Mouse (Mus musculus): ENCODE measurements at regions not wholly inside any gene's neighbourhood (a gene's known extent, or its start where the extent isn't known, plus 50 kb on each side); places are given as distances from the start of the nearest gene placed in this dataset.

DNA sequence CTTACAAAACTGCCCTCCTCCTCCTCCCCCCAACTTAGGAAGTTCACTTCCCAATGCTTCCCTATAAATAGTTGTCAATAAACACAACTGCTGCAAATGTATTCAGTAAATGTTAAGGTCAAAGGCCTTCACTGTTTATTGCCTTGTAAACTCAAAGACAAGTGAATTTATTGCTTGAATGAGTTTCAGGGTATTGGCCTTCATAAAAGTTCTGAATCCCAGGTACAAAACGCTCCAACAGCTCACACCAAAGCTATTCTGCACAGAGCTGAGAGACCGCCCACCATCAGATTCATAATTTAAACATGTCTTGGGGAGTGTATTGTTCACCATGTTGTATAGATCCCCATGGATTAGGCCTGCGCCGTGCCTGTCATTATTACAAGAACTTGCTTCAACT is 53.9 kb upstream of the Cdkn3 start:
- no peak for DNase-seq

DNA sequence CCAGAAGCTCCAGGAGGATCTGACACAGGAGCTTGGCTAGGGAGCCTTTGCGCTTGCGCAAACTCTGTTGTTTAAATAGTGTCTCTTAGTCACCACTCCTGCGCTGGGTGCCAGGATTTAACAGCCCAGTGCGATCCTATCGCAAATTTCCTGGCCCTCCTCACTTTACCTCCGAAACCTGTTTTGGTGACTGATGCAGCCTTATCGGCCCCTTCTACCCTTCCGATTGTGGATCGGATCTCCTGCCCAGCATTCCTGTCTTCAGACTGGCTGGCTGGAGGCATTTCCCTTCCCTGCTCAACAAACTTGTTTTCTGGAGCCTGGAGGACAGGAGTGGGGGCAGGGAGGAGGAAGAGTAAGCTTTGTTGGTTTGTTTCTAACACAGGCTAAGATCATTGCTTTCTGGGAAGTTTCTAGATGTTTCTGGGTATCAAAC is 56.0 kb upstream of the Cdkn3 start:
- DNase-seq, result no peak

DNA sequence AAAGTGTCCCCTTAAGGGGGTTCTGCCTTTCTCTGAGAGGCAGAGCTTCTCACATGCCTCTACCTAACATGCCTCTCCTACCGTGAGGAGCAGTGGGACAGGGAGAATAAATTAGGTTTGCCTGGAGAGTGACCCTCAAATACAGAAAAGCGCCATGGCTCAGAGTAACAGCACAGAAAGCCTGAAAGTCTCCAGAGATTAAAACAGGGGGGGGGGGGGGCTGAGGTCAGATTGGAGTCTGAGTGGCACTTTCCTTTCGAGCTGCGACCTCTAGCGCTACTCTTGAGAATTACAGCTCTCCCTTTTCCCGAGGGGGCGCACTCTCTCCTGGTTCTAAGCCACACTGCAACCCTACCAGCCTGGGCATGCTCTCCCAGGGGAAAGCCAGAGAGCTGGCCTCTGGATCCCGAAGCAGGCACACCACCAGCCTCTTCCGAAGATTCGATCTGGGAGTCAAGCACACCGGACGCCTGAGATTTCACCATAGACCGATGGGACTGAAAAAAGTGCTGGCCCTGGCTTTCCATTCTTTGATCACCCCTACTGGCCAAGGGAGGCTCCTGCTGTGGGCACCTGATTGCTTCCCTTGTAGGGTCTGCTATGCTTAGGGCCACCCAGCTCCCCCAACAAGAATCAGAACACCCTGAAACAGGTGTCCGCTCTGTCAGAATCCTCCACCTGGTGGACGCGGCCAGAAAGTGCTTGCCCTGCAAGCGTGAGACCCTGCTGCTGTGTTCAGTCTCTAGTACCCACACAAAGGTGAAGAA is 57.5 kb upstream of the Cdkn3 start:
- peak; percentile 54 for DNase-seq

DNA sequence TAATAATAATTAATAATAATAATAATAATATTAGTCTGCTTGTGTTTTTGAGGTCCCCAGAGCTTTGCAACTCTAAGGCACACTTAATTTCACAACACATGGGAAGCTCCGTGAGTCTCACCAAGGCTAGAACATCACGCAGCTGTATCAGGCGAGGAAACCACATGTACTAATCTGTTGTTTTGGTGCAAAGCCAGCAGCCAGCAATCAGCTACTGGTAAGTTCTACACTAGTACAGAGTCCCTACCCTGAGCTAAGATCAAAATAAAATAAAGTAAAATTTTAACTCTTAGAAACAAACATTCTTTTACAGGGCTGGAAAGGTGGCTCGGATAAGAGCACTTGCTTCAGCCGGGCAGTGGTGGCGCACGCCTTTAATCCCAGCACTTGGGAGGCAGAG is 67.8 kb upstream of the Cdkn3 start:
- DNase-seq, result no peak

DNA sequence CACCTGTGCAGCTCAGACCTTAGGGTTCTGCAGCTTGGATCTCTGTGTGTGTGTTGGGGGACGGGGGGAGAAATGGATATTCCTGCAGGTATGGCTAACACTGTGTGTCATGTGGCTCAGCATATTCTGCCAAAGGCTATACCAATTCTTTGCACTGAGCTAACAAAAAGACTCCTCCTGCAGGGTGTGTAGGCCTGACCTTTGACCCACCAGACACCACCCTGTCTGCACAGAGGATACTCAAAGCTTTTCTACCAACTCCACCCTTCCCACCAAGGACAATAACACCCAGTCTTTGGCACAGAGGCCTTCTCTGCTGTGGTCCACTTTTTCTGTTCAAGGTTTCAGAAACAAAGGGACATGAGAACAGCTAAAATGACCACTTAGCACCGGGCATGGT is 68.3 kb upstream of the Cdkn3 start:
- no peak for DNase-seq

DNA sequence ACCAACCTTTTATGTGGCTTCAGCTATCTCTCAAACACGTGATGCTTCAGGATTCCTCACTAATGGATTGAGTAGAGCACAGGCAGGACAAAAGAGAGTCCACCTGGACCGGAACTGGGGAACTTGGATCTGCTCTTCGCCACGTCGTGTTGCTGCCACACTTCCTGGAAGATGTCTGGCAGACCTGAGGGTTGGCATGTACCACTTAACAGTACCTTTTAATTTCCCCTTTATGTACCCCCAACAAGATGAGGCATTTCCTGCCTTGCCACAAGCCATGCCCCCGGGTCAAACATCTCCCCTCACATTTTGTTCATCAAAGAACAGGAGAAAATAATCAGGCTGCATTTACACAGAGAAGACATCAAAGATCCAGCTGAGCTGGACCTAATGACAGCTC is 77.6 kb upstream of the Cdkn3 start:
- DNase-seq, result no peak

DNA sequence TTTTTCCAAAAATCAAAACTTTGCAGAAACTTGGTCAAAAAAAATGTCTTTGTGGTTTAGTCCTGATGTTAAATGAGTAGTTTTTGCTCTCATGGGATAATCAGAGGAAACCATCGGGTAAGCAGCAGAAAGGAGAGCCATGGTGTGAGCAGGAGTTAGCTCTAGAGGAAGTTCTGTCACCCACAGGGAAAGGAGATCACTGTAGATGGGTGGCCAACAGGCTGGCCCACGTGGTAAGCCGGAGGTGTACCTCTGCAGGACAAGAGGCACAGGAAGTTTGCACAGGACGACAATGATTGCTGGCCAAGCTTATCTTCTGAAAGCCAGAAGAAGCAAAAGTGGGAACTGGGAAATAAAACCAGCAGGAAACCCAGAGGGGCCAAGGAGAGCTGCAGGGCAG is 81.4 kb upstream of the Cdkn3 start:
- DNase-seq, result no peak

DNA sequence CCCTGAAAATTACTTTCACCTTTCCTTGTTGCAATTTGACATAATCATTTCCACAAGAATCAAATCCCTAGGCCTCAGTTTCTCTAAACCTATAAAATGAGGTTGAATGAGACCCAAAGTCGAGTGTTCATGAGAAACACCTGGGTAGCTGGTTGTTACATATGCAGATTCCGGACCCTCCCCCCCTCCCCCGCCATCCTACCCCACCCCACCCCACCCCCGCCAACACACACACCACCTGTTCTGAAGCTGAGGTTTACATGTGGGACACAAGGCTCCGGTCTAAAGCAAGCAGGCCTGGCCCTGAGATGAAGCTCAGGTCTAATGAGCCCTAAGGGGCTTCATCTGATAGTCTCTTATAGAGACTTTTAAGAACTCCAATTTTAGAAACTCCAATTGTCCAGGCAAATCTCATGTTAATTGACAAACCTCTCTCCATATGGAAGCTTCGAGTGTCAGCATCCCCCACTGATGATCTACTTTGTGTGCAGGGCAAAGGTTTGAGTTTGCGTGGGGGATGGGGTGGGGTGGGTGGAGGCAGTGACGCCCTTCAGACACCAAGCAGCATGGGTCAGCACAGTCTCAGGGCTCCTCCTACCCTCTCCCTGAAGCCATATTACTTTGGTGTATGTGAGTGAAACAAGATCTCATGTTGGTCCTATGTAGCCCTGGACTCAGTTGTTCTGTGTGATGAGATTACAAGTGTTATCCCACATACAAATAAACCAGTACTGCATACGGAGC is 88.7 kb upstream of the Cdkn3 start:
- DNase-seq, result no peak

DNA sequence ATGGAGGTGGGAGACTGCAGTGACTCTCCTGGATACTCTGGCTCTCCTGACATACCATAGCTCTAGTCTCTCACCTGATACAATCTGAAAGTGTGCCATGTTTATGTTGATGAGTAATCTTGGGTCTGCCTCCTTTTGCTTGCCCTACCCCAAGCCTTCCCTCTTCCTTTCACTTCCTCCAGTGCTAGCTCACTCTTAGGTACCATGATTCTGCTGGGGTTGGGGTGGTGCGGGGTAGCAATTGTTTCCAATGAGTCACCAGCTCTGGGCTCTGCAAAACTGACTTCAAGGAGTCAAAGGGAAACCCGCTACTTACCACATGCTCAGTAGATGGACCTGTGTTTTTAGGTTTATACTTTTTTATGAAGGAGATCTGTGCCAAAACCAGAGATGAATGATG is 89.3 kb upstream of the Cdkn3 start:
- no peak for DNase-seq

DNA sequence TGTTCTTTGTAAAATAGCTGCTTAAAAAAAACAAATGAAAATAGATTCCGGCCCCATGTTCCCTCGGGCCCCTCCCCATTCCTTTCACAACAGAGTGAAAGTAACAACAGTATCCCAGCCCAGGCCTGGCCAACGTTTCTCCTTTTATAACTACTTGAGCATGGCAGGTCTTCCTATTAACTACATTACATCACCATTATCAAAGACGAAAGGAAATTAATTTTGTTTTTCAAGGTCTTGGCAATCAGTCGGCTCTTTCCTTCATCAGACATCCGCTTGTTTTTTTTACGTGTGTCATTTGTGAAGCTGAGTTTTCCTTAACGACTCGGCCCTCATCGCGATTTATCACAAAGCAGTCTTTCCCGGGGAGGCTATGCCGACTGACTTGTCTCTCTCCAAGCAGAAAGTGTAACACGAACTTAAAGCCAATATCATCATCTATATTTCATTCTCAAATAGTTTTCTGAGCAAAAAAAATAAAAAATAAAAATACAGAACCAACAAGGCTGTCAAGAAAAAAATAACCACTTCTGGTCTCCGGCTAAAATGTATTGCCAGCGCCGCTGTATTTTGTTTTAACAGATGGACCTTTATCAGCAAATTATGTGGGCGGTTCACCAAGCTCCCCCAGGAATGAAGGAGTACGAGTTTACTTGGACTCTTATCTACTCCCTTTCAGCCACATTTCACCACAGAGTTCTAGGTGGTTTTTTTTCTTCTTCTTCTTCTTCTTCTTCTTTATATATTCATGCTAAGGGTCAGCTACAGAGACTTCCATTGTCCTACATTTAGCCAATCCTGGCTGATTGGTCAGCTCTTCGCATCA is 89.9 kb upstream of the Cdkn3 start:
- DNase-seq, result no peak

DNA sequence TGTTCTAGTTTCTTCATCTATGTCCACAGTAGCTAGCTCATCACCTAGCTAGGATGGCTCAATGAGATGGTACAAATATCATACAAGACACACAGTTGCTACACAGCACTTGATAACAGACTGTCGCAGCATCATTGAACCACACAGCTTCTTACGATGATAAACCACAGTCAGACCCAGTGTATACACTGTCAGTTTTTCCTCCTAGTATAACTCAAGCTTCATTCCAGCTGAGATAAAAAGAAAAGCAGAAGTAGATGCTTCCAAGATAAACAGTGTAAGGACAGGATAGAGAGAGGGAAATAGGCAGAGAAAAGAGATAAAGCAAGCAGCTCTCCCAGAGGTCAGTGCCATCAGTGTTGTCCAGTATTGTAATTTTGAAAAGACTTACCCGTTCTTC is 92.1 kb upstream of the Cdkn3 start:
- no peak for DNase-seq

DNA sequence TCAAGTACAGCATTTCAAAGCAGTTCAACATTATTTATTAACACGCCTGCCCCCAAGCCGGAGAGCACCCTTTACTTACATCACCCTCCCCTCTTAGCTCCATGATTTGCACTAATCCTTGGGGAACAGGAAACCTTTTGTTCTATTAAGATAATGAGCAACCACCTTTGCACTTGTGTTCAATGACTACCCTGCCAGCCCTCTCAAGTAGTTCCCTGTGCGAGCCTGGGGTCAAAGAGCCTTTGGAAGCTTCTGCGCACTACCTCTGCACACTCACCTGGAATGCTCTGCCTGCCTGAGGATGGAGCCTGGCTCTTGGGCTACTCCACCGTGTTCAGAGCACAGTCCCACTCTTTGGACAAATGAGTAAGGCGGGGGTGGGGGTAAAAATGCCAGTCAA is 96.0 kb upstream of the Cdkn3 start:
- no peak for DNase-seq

DNA sequence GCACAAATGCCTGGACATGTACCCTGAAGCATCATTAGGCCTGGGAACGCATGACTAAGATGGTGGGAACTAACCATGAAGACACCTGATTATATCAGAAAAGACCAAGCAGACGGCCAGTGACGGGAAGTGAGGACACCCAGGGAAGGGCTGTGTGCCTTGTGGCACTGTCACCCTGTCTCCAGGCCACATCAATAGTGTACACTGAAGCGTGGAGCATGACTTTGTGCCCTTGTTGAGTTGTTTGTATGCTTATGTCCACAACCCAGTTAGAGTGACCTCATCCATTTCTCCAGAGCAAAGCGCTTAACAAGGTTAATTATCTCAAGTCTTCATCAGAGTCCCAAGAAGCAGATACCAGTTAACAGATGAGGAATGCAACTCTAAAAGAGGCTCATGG is 96.8 kb upstream of the Cdkn3 start:
- no peak for DNase-seq

DNA sequence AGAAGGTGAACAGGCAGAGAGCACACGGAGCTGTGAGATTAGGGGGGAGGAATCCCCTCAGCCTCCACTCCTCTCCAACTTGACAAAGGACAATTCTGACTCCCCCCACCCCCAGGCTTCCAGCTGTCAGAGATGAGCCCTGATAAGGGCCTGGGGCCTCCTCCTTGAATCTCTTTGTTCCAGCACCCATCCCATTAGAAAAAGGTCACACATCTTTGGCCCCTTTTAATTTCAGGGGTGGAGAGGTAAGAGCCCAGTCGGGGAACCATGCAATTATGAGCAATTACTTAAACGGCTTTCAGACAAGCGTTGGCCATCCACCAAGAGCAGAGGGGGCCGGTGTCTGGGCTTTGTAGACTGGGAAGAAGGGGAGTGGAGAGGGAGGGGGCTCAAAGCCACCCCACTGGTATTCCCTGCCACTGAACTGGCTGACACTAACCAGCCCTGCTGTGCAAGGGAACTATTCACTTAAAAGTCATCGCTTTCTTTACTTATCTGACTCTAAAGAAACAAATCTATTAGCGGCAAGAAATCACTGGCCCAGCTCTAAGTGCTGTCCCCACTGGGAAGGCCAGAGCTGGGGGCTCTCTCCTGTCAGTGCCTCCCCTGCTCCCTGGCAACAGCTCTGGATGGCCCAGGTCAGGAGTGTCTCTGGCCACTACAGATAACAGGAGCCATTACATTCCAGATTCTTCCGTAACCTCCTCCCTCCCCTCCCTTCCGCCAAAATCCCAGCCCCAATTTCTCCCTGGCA is 98.4 kb upstream of the Cdkn3 start:
- DNase-seq, result peak; percentile 8

DNA sequence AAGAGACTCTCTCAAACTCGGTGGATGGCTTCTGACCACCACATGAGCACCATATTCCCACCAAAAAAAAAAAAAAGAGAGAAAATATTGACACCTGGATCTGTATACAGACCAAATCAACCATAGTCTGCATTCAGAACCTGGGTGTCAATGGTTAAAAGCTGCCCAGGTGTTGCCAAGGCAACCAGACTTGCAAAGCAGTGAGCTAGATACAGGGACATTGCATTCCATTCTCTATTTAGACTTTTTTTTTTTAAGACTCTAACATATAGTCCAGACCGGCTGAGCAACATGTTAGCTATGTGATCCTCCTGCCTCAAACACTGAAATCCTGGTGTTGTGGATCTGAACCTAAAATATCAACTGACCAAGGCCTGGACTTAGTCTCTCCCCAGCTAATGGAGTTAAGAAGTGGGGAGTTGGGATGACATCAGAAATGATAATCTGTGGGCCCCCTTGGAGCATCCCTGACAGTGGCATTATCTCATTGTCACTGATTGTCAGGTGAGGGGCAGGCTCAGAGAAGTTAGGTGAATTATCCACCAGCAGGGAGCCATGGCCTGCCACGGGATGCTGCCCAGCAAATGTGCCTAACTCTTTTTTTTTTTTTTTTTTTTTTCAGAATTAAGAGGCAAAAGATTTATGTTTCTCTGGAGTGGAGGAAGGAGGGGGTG is 99.1 kb upstream of the Cdkn3 start:
- peak; percentile 12 for DNase-seq

DNA sequence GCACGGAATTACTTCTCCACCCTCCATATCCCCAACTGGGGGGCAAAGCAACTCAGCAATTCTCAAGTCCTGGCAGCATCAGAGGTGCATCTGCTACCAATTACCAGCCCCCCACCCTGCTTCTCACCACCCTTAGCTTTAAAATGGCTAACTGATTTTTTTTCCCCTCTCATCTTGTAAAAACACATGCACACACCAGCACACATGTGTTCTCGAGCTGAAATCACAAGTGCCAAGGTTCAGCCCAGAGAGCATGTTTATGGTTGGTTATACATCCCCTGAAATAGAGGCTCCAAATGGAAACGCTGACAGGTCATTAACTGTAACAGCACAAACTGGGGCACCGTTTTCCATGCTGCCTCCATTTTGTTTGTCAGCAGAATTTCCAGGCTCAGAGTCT is 101.0 kb upstream of the Cdkn3 start:
- no peak for DNase-seq

DNA sequence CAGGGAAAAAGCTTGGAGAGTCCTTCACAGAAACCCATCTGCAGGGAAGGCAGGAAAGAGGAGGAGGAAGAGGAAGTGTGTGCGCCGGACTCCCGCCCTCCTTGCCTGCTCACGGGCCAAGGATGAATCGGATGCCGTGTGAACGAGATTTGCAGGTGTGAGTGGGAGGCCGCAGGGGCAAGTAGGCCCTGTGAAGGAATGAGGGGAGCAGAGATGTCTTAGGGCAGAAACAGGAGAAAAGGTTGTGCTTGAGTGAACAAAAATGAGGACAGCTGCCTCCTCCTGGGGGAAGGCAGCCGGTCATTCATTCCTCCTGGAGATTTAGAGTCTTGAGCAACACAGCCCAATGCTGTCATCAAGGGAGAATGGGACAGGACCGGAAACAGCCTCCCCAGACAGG is 104.1 kb upstream of the Cdkn3 start:
- no peak for DNase-seq

DNA sequence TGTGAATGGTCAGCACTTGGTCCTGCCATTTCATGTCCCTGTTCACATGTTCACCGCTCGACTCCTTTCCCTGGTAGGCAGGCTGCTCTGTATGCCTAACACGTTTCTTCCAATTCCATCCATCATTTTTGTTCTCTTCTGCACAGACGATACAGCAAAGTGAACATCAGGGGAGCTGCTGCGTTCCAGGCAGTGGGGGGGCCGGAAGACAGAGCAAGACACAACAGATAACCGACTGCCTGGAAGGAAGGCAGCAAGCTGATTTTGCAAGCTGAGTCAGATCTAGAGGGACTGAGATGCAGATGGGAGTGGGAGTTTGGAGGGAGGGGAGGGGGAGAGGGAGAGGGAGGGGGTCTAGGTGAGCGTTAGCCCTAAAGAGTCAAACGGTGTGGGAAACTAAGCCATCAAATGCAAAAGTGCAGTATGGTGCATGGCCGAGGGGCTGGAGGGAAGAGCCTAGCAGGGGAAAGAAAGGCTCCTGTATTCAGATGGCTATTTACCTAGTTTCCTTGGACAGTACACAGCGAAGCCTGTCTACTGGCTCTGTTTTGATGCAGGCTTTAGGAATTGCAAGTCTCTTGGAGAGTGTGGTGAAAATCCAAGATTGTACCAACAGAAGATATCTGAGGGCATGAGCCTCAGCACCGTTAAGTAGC is 112.9 kb upstream of the Cdkn3 start:
- DNase-seq, result peak; percentile 12

DNA sequence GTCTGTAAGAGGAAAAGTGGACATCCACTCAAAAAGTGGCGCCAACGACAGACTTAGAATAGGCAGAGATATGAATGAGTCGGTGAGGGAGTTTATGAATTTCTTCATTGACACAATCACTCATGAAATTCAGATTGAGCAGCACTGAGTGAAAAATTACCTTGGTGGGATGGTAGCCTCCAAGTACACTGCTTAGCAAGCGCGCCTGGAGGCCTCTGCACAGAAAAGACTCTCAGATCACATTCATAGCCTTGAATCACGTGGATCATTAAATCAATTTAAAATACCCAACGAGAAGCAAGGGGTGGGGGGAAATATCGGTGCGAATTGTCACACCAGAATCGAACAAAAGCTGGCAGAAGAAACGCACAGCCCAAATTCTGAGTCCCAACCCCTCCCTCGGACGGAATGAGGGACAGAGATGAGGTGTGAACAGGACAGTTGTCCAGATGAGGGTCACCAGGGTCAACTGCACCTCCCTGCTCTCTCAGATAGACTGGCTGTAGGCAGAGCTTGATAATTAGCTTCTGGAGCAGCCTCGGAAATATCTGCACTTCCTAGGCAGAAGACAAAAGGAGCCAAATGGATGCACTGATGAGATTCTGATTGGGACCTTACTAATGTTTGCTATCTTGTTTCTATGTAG is 113.5 kb upstream of the Cdkn3 start:
- DNase-seq, result no peak

DNA sequence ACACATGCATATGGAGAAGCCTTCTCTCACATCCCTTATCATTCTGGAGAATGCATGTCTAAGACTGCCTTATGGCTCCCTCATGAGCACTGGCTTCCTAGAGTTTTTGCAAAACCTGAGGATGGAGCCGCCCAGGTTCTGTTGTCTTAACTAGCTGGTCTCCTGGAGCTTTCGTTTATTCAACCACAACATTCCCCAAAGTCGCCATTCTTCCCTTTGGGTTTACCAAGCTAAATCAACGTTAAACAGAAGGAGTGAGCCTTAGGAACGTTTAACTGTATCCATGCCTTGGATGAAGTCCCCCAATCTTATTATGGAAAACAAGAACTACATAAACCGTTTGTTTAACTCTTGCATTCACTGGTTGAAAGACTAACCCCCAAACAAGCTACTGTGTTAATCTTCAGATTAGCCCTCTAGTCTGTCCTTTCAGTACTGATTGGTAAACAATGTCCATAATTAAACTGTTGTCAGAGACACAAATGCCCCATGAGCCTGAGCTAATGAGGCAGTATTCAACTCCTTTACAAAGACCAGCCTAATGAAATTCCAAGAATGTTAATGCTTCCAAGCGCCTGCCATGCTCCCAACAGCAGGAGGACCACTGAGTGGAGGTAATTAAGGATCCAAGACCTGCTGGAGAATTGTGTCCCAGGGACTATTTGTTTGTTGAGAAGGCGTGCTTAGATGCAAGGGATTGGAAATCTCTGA is 121.1 kb upstream of the Cdkn3 start:
- no peak for DNase-seq

DNA sequence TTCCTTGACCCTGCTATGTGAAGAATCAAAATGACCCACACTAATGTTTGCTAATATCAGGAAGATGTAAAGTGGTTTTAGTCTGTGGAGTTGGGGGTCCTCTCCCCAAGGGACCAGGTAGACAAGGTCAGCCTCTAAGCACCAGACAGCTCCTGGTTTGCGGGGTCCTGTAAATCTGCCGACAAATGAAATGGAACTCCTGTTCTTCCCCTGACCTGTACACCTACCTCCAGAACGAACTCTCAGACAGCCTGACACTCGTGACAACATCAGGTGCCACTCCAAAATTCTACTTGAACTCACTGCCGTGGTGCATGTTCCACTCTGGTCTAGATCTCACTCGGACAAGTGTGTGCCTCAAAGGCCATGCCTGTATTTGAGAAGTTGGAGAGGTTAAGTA is 121.8 kb upstream of the Cdkn3 start:
- no peak for DNase-seq
